ENCODE assay signal across 8 mouse cellular contexts in the genomic region with DNA sequence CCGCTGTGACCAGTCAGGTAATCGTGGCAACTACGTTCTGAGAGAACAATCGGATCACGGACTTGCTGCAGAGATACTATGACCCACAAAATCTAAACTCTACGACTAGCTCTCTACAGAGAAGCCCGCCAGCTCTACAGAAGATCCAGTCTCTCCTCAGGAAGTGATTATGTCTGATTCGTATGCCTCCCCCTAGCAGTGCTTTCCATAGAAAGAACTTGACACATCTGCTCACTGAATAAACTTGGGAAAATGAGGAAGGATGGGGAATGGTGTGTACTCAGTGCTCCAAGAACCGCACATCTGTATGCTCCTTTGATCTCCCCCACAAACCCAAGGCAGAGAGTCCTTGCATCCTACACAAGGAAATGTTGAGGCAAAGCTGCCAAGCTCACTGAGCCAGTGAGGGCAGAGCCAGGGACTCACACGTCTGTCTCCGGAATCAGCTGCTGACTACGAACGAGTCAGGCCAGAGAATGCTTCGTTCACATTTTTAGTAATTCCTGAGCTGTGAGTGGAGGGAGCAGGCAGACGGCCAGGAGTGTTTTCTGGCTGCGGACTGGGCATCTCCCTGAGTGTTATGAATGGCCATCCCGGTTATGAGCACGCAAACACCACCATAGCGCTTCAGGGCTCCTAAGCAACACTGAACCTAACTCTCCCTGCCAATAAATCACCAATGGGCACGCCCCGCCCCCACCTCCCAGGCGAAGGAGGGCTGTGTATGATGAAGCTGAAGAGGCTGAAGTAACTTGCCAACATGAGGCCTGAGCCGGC. TPM values are rescaled to one million over a fixed set of nuclear protein-coding genes. Genes with fewer than 3 reads are reported as not detected.
DNase-seq lines count a peak whose midpoint lies in the region; ATAC-seq lines count a peak whose summit lies in the region.

No protein-coding gene starts in this region.

- H3K9ac ChIP-seq in forebrain, embryonic 14.5 days (ENCODE audit: low read length) = no peak overlapping the region
- no peak overlapping the region for H3K9ac ChIP-seq in limb, embryonic 13.5 days

- 88% methylated on average over 23 of the region's 23 CpGs for WGBS in forebrain, embryonic 14.5 days
- 95% methylated on average over 23 of the region's 23 CpGs for WGBS in forebrain, embryonic 10.5 days
- WGBS in heart, embryonic 10.5 days = 83% methylated on average over 23 of the region's 23 CpGs
- WGBS in limb, embryonic 13.5 days = 79% methylated on average over 23 of the region's 23 CpGs

- ATAC-seq in forebrain, embryonic 14.5 days = no peak
- ATAC-seq in limb, embryonic 13.5 days (ENCODE audit: low FRiP score, low read depth) = peak; percentile 49; the same call in 1 of the 2 replicates
- no peak for ATAC-seq in monocyte, adult 5-6 weeks (replicated peaks; ENCODE audit: insufficient number of reproducible peaks, low FRiP score, low TSS enrichment, poor library complexity, severe bottlenecking)

- H3K4me1 ChIP-seq in forebrain, embryonic 14.5 days (ENCODE audit: control insufficient read depth, insufficient read depth, low read length) = no peaks in the 10 kb centered on the region
- H3K4me1 ChIP-seq in forebrain, embryonic 10.5 days = no peaks in the 10 kb centered on the region
- H3K4me1 ChIP-seq in heart, embryonic 10.5 days = peaks cover 35% of the 10 kb centered on the region
- peaks cover 36% of the 10 kb centered on the region for H3K4me1 ChIP-seq in limb, embryonic 13.5 days

- no peaks in the 10 kb centered on the region for H3K9me3 ChIP-seq in forebrain, embryonic 14.5 days (replicated peaks; ENCODE audit: control insufficient read depth, low read length)
- peaks cover 2% of the 10 kb centered on the region for H3K9me3 ChIP-seq in forebrain, embryonic 10.5 days
- no peaks in the 10 kb centered on the region for H3K9me3 ChIP-seq in heart, embryonic 10.5 days
- no peaks in the 10 kb centered on the region for H3K9me3 ChIP-seq in limb, embryonic 13.5 days

- no peaks in the 10 kb centered on the region for H3K27me3 ChIP-seq in forebrain, embryonic 14.5 days (replicated peaks; ENCODE audit: control insufficient read depth, insufficient read depth, low read length)
- no peaks in the 10 kb centered on the region for H3K27me3 ChIP-seq in forebrain, embryonic 10.5 days (ENCODE audit: poor library complexity, severe bottlenecking)
- H3K27me3 ChIP-seq in heart, embryonic 10.5 days (ENCODE audit: insufficient read depth, poor library complexity, severe bottlenecking) = no peaks in the 10 kb centered on the region
- H3K27me3 ChIP-seq in limb, embryonic 13.5 days = no peaks in the 10 kb centered on the region

- no peaks in the 10 kb centered on the region for H3K36me3 ChIP-seq in forebrain, embryonic 14.5 days (ENCODE audit: control insufficient read depth, insufficient read depth, low read length)
- H3K36me3 ChIP-seq in forebrain, embryonic 10.5 days (replicated peaks) = peaks cover 47% of the 10 kb centered on the region
- peaks cover 14% of the 10 kb centered on the region for H3K36me3 ChIP-seq in heart, embryonic 10.5 days
- H3K36me3 ChIP-seq in limb, embryonic 13.5 days = peaks cover 20% of the 10 kb centered on the region

- no peak overlapping the region for H3K4me3 ChIP-seq in forebrain, embryonic 14.5 days (ENCODE audit: low read depth, low read length)
- no peak overlapping the region for H3K4me3 ChIP-seq in forebrain, embryonic 10.5 days
- H3K4me3 ChIP-seq in heart, embryonic 10.5 days = no peak overlapping the region
- no peak overlapping the region for H3K4me3 ChIP-seq in limb, embryonic 13.5 days

- H3K27ac ChIP-seq in forebrain, embryonic 14.5 days (ENCODE audit: low read depth, low read length) = peak overlapping the region; percentile 21; the same call in 1 of the 2 replicates
- H3K27ac ChIP-seq in forebrain, embryonic 10.5 days = no peak overlapping the region
- 0 out of 2 replicates have a peak overlapping the region, but pooled peaks have one; percentile 3 for H3K27ac ChIP-seq in heart, embryonic 10.5 days
- peak overlapping the region; percentile 49; the same call in 1 of the 2 replicates for H3K27ac ChIP-seq in limb, embryonic 13.5 days

- H3K4me2 ChIP-seq in forebrain, embryonic 14.5 days (ENCODE audit: low read length) = no peak overlapping the region
- H3K4me2 ChIP-seq in limb, embryonic 13.5 days (replicated peaks) = peak overlapping the region; percentile 3

- DNase-seq in forebrain, embryonic 14.5 days (ENCODE audit: low spot score) = no peak
- no peak for DNase-seq in forebrain, embryonic 10.5 days (ENCODE audit: extremely low spot score, low spot score)
- peak; percentile 56 for DNase-seq in right cerebral cortex, adult 18-20 months
- DNase-seq in right cerebral cortex, postnatal 36 days (ENCODE audit: low spot score in 2 of 2) = no peak
- no peak for DNase-seq in heart, embryonic 10.5 days (ENCODE audit: low spot score)
- no peak for DNase-seq in retina, postnatal 1 day

RNA-seq across cellular contexts. Expression of gene Usp46, which starts 16.6 kb away (rescaled TPM):
- 31.8 and 41.6 TPM in 2 replicates for polyA plus RNA-seq in forebrain, embryonic 14.5 days (2014; fragmentation: Nextera tagmentation; extraction: Ambion mirVana)
- 35.6 and 36.8 TPM in 2 replicates for polyA plus RNA-seq in forebrain, embryonic 10.5 days (2016; fragmentation: Nextera tagmentation; extraction: Ambion mirVana)
- polyA plus RNA-seq in heart, embryonic 10.5 days (2016; fragmentation: Nextera tagmentation; extraction: Ambion mirVana) = 31.0 and 34.7 TPM in 2 replicates
- polyA plus RNA-seq in limb, embryonic 13.5 days (2015; fragmentation: Nextera tagmentation; extraction: Ambion mirVana) = 35.4 and 37.5 TPM in 2 replicates
- 1.8 to 10.5 TPM (median 5.8 TPM) in 3 replicates for total RNA-seq in monocyte, adult 5-6 weeks (2017)
